Mouse (Mus musculus) forebrain, embryonic 15.5 days (tissue): Measurements from ENCODE around the gene Cplx1. TPM values are rescaled to one million over a fixed set of nuclear protein-coding genes. Genes with fewer than 3 reads are reported as not detected.

Experiments used
- ATAC-seq: fragments of 200-750 bp; cut with Nextera tagmentation; replicated peaks from 2 replicates; pipeline ENCODE4 v1.8.0; 2017; ENCODE audit warnings: mild to moderate bottlenecking, moderate TSS enrichment, moderate library complexity
- H3K27ac ChIP-seq: fragments of 300-500 bp; sonication (generic); replicated peaks from 2 replicates; pipeline ENCODE4 v1.5.1; 2015; ENCODE audit warnings: mild to moderate bottlenecking, inconsistent platforms
- H3K27me3 ChIP-seq: fragments of 300-500 bp; sonication (generic); 2 replicates; pipeline ENCODE4 v1.6.1; 2015; ENCODE audit warnings: inconsistent platforms
- H3K36me3 ChIP-seq: fragments of 300-500 bp; sonication (generic); 2 replicates; pipeline ENCODE4 v1.6.1; 2015; ENCODE audit warnings: mild to moderate bottlenecking, inconsistent platforms
- H3K4me1 ChIP-seq: fragments of 300-500 bp; sonication (generic); 2 replicates; pipeline ENCODE4 v1.6.1; 2015; ENCODE audit warnings: inconsistent platforms
- H3K4me2 ChIP-seq: fragments of 300-500 bp; sonication (generic); replicated peaks from 2 replicates; pipeline ENCODE4 v1.6.1; 2015; ENCODE audit warnings: mild to moderate bottlenecking, inconsistent platforms
- H3K4me3 ChIP-seq: fragments of 300-500 bp; sonication (generic); 2 replicates; pipeline ENCODE4 v1.5.1; 2015; ENCODE audit warnings: mild to moderate bottlenecking, inconsistent platforms
- H3K9ac ChIP-seq: fragments of 300-500 bp; sonication (generic); replicated peaks from 2 replicates; pipeline ENCODE4 v1.6.1; 2015; ENCODE audit warnings: mild to moderate bottlenecking, inconsistent platforms
- H3K9me3 ChIP-seq: fragments of 300-500 bp; sonication (generic); 2 replicates; pipeline ENCODE4 v1.6.1; 2016; ENCODE audit warnings: inconsistent platforms
- WGBS: fragments of 180-500 bp; shearing (Covaris S2); methylation state at CpG from one replicate; pipeline ENCODE4 v1.1.7; 2015; ENCODE audit warnings: mixed read lengths; 5-methylcytosine and 5-hydroxymethylcytosine counted together
- polyA plus RNA-seq: library from polyadenylated mRNA; unstranded; fragments of >200 nt; fragmentation: Nextera tagmentation; extraction: Ambion mirVana; gene quantifications from 2 replicates; pipeline ENCODE4 v1.2.1, GENCODE M21; 2015

Gene Cplx1
- 82.8 and 88.1 TPM in 2 replicates for polyA plus RNA-seq

DNA sequence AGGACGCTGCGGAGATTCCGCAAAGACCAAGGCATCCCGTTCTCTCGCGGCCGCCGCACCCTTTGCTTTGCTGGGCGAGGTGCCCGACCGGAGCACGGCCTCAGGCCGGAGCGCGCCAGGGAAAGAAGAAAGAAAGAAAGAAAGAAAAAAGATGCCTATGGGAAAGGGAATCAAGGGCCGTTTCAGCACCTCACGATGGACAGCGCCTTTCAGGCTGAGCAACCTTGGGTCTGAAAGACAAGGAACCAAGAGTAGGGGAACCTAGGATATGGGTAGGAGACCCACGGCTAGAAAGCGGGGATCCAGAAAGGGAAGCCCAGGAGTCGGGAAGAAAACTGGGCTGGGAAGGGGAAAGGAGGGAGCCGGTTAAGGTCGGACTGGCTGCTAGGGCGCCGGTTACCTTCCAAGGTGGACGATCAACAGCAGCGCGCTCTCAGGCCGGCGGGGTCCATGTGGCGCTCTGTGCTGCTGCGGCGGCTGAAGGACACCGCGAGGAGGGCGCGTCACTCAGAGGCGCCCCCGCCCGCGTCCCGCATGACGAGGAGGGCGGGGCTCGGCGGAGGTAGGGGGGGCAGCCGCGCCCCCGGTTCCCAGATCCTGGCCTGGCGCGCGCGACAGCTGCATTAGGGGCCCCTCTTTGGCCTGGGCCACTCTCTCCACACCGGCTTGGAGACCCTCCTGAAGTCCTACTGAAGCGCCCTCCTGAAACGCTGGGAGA, at the start of gene Cplx1:
Gene Cplx1 (minus strand): TSS at position 536 of the 718 bp plus-strand sequence.
- peak; percentile 88 for ATAC-seq
- Histone ChIP-seq H3K4me3 (peak within 1 kb of the TSS; percentile 57), H3K27me3 (peaks cover 9% of the 10 kb centered on the region), H3K27ac (peak within 1 kb of the TSS; percentile 35), H3K9me3 (no peaks in the 10 kb centered on the region), H3K36me3 (no peaks in the 10 kb centered on the region), H3K9ac (peak within 1 kb of the TSS; percentile 62), H3K4me2 (peak within 1 kb of the TSS; percentile 77), H3K4me1 (peaks cover 14% of the 10 kb centered on the region)
- WGBS, result under 1% methylated on average over 56 of the region's 56 CpGs

DNA sequence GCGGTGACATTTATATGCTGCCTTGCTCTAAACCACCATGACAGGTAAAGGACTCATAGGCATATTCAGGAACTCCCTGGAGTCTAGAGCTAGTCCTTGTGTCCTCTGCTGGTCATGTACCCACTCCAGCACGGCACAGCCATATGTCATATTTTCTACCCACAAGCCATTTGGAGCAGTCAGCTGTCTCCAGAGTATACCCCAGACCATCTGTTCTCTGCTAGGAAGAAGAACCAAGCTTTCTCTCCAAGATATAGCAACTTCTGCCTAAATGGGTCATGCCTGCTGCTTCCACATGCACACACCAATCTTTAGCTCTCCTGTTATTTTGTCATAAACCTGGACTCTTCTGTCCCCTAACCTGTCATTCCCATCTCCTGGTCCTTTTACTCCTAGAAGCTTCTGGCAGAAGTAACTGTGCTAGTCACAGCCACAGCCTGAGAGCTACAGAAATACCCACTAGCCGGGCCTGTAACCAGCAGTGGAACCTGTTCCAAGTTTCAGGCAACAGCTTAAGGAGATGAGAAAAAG, 31.6 kb upstream of the Cplx1 start:
- Histone ChIP-seq H3K36me3 (peaks cover 86% of the 10 kb centered on the region), H3K9ac (no peak overlapping the region), H3K4me3 (no peak overlapping the region), H3K4me2 (no peak overlapping the region), H3K27ac (no peak overlapping the region), H3K9me3 (no peaks in the 10 kb centered on the region), H3K27me3 (no peaks in the 10 kb centered on the region), H3K4me1 (no peaks in the 10 kb centered on the region)
- 79% methylated on average over 3 of the region's 3 CpGs for WGBS
- ATAC-seq, result no peak

DNA sequence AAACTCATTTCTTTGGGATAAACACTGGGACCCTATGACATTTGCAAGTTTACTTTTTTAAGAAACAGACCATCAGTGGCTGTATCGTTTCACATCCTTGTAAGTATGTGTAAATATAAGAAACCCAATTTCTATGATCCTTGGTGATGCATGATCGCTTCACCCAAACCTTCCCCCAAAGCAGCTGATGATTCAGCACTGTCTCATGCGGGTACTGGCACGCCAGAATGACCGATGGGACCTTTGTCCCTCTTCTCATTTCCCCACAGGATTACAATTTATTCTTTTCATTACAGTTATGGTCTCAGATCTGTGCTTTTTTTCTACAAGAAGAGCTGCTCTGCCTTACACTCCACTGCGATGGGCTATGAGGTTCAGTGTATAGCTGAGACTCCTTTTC, 23.2 kb upstream of the Cplx1 start:
- no peak overlapping the region for H3K4me2 ChIP-seq
- no peak for ATAC-seq

DNA sequence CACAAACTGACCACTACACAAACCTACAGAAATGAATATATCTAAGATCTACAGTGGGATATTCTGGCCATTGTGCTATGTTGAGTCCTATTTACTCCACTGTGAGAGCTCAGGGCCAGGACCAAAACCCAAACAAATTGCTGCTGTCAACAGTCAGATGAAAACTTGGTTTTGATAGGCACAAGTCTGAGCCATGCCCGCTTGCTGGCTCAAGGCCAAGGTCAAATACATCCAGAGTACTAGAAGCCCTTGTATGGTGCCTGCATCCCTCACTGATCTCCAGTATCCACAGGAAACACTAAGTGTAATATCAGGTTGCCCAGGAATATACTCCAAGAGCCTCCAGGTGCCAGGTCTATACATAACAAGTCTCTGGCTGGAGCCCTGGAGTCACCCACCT, 21.2 kb upstream of the Cplx1 start:
- Histone ChIP-seq H3K27me3 (no peaks in the 10 kb centered on the region), H3K4me3 (no peak overlapping the region), H3K27ac (no peak overlapping the region), H3K4me1 (no peaks in the 10 kb centered on the region), H3K36me3 (peaks cover 82% of the 10 kb centered on the region), H3K9ac (no peak overlapping the region), H3K9me3 (no peaks in the 10 kb centered on the region), H3K4me2 (no peak overlapping the region)
- 93% methylated on average over 1 of the region's 1 CpGs for WGBS
- no peak for ATAC-seq

More for the DNA sequence above, 23.2 kb upstream of the Cplx1 start:
- Histone ChIP-seq H3K9me3 (no peaks in the 10 kb centered on the region), H3K36me3 (peaks cover 94% of the 10 kb centered on the region), H3K4me3 (no peak overlapping the region), H3K27ac (no peak overlapping the region), H3K9ac (no peak overlapping the region), H3K4me1 (no peaks in the 10 kb centered on the region), H3K27me3 (no peaks in the 10 kb centered on the region)
- 97% methylated on average over 6 of the region's 6 CpGs for WGBS

DNA sequence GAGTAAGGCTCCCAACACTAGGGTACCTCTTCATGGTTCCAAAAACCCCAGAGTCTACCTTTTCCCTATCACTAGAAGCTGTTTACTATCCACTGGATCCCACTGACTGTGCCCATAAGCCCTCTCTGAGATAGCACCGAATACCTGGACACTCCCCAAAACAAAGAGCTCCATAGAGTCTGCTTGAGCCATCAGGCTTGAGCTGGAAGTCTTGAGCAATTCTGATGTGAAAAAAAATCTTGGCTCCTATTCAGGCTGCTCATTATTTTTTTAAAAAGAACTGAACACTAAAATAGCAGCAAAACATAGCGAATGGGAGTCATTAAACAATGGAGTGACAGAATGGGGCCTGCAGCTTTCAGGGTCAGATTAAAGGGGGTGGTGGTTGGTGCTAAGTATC, 17.3 kb upstream of the Cplx1 start:
- H3K36me3 ChIP-seq, result peaks cover 48% of the 10 kb centered on the region
- no peak overlapping the region for H3K4me3 ChIP-seq
- ATAC-seq, result no peak
- H3K4me1 ChIP-seq, result no peaks in the 10 kb centered on the region
- no peak overlapping the region for H3K27ac ChIP-seq
- no peak overlapping the region for H3K9ac ChIP-seq
- WGBS, result 93% methylated on average over 2 of the region's 2 CpGs
- no peaks in the 10 kb centered on the region for H3K27me3 ChIP-seq
- no peak overlapping the region for H3K4me2 ChIP-seq
- no peaks in the 10 kb centered on the region for H3K9me3 ChIP-seq

DNA sequence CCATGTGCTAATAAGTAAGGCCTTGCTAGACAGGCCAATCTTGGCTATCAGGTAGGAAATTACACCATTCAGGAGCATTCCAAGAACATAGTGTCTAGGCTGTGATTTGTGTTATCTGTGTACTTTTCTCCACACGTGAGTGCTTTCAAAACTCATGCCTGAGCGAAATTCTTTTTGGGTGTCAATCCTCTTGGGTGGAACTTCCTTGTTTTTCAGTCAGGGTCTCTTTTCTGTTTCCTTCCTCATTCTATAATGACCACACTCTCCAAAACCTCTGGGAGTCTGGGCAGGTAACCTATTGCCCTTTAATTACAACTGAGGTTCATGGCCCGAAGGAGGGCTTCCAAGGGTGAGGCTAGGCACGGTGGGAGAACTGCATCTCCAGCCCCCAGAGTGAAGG, 16.7 kb upstream of the Cplx1 start:
- 95% methylated on average over 4 of the region's 4 CpGs for WGBS

DNA sequence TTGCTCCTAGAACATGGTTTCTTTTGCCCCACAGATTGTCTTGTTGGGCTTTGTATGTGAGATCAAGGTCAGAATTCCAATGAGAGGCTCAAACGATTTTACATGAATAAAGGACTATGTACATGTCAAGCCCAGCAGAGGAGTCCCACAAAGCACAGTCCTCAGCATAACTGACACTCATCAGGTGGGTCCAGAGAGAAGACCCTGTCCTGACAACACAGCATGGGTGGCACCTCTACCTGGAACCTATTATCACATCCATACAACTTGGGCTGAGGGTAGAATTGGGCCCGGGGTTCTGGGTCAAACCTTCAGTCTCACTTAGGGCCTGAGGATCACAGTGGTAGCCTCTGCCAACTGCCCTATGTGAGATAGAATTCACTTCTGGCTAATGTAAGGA, 15.6 kb upstream of the Cplx1 start:
- H3K4me2 ChIP-seq, result no peak overlapping the region
- H3K9ac ChIP-seq, result no peak overlapping the region
- no peak for ATAC-seq
- WGBS, result 82% methylated on average over 2 of the region's 2 CpGs
- H3K27ac ChIP-seq, result no peak overlapping the region
- H3K27me3 ChIP-seq, result no peaks in the 10 kb centered on the region
- H3K36me3 ChIP-seq, result peaks cover 31% of the 10 kb centered on the region
- H3K4me1 ChIP-seq, result no peaks in the 10 kb centered on the region
- no peaks in the 10 kb centered on the region for H3K9me3 ChIP-seq
- no peak overlapping the region for H3K4me3 ChIP-seq

More for the DNA sequence above, 16.7 kb upstream of the Cplx1 start:
- Histone ChIP-seq H3K27ac (no peak overlapping the region), H3K4me2 (no peak overlapping the region), H3K27me3 (no peaks in the 10 kb centered on the region), H3K9ac (no peak overlapping the region), H3K4me1 (no peaks in the 10 kb centered on the region), H3K36me3 (peaks cover 42% of the 10 kb centered on the region), H3K9me3 (no peaks in the 10 kb centered on the region), H3K4me3 (no peak overlapping the region)
- no peak for ATAC-seq

DNA sequence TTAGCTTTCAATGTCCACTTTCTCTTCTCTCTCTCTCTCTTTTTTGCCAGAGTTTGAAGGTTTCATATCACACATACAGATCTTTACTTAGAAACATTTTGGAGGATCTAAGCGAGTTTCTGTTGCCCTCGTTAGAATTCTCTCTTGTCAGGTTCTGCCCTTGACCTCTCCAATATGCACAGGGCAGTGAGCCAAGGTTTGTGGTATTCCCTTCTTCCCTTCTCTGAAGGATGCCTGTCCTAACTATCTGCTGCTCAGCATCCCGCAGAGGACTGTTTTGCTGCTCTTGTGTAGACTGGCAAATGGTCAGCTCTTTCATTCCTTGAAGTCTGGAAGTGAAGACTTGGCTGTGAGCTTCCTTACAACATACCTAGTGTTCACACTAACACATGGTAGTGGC, 14.5 kb upstream of the Cplx1 start:
- Histone ChIP-seq H3K36me3 (peaks cover 21% of the 10 kb centered on the region), H3K27me3 (no peaks in the 10 kb centered on the region), H3K4me2 (no peak overlapping the region), H3K9me3 (no peaks in the 10 kb centered on the region), H3K27ac (no peak overlapping the region), H3K9ac (no peak overlapping the region), H3K4me3 (no peak overlapping the region), H3K4me1 (no peaks in the 10 kb centered on the region)
- 85% methylated on average over 3 of the region's 3 CpGs for WGBS
- no peak for ATAC-seq

DNA sequence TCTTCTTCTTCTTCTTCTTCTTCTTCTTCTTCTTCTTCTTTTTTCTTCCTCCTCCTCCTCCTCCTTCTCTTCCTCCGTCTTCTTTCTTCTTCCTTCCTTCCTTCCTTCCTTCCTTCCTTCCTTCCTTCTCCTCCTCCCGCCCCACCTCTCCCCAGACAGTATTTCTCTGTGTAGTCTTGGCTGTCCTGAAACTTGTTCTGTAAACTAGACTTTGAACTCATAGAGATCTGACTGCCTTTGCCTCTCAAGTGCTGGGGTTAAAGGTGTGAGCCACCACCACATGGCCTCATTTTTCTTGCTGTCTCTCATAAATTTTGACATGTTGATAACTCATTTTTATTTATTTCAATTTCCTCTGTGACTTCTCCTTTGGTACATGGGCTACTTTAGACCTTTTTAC, 12.7 kb upstream of the Cplx1 start:
- WGBS, result 83% methylated on average over 2 of the region's 2 CpGs
- no peak for ATAC-seq
- Histone ChIP-seq H3K9ac (no peak overlapping the region), H3K9me3 (no peaks in the 10 kb centered on the region), H3K4me1 (no peaks in the 10 kb centered on the region), H3K36me3 (peaks cover 2% of the 10 kb centered on the region; the same call in 1 of the 2 replicates), H3K27ac (no peak overlapping the region), H3K27me3 (no peaks in the 10 kb centered on the region), H3K4me3 (no peak overlapping the region), H3K4me2 (no peak overlapping the region)

DNA sequence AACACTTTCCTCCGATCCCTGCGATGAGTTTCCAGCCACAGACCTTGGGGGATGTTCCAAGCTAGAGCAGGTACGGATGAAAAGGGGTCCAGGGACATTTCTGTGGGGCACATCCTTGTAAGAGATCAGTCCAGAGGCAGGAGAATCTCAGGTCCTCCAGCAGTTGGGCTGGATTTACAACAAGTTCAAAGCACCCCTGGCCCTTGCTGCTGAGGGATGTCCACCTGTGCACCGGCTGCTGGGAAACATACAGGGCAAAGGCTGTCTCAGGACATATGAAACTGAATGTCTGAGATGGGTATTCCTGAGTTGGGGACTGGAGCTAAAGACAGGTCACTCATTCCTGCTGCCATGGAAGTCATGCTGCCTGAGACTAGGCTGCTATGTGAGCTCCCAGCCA, 7.2 kb upstream of the Cplx1 start:
- Histone ChIP-seq H3K9ac (no peak overlapping the region), H3K4me1 (no peaks in the 10 kb centered on the region), H3K4me3 (no peak overlapping the region), H3K27ac (no peak overlapping the region), H3K27me3 (no peaks in the 10 kb centered on the region), H3K9me3 (no peaks in the 10 kb centered on the region), H3K36me3 (no peaks in the 10 kb centered on the region), H3K4me2 (no peak overlapping the region)
- 87% methylated on average over 4 of the region's 4 CpGs for WGBS
- ATAC-seq, result no peak

DNA sequence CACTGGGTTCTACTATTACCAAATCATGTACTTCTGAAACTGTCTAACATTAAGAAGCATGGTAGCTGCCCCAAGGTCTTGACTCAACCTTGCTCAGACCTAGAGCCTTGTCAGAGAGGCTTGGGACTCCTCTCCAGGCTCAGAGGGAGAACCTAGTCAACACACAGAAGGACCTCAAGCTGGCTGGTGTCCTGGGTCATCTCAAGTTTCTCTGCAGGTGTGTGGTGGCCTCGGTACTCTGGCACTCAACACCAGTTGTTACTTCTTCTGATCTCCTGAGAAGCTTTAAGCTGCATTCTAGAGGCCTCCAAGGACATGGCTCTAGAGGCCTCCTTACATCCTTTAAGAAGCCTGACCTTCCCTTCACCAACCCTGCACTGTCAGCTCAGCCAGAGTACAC, 4.2 kb upstream of the Cplx1 start:
- Histone ChIP-seq H3K36me3 (no peaks in the 10 kb centered on the region), H3K4me2 (no peak overlapping the region), H3K4me1 (peaks cover 8% of the 10 kb centered on the region), H3K9ac (no peak overlapping the region), H3K27me3 (0 out of 2 replicates have a peak, but pooled peaks cover 3% of the 10 kb centered on the region), H3K4me3 (no peak overlapping the region), H3K27ac (no peak overlapping the region), H3K9me3 (no peaks in the 10 kb centered on the region)
- 84% methylated on average over 1 of the region's 1 CpGs for WGBS
- no peak for ATAC-seq

DNA sequence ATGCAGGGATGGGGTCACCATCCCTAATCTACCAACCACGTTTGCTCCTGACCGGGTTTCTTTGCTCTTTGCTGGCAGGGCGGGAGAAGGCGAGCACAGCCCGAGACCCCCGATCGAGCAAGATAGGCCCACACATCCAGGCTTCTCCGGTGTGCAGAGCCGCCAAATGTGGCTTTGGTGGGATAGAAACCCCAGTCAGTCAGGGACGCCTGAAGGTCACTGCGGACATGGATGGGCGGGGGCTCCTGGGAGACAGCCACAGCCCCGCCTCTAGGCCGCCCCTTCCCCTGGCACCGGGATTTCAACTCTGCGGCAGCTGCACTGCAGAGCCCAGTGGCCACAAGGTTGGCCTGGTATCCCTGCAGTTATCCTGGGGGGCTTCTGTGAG, 377 bp upstream of the Cplx1 start:
- Histone ChIP-seq H3K4me1 (peaks cover 14% of the 10 kb centered on the region), H3K27ac (peak overlapping the region; percentile 35), H3K9me3 (no peaks in the 10 kb centered on the region), H3K9ac (peak overlapping the region; percentile 62), H3K4me2 (peak overlapping the region; percentile 77), H3K36me3 (no peaks in the 10 kb centered on the region), H3K27me3 (peaks cover 9% of the 10 kb centered on the region), H3K4me3 (peak overlapping the region; percentile 57)
- WGBS, result 1% methylated on average over 16 of the region's 16 CpGs
- peak; percentile 61 for ATAC-seq

DNA sequence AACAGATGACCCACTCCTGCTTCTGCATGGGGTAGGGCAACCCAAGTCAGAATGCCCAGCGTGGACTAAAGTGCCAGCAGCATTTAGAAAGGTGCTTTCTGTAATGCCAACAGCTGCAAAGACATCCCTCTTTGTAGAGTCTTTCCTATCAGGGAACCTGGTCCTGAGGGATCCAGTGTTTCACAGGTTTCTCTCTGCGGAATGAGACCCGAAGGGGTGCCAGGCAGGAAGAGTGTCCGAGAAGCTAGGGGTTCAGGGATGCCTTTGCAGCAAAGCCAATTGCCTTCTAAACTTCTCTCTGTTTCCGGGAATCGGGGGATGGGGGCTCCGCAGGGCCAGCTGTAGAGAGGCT, 711 bp downstream of the Cplx1 start:
- Histone ChIP-seq H3K27me3 (peaks cover 9% of the 10 kb centered on the region), H3K36me3 (no peaks in the 10 kb centered on the region), H3K9ac (peak overlapping the region; percentile 62), H3K27ac (no peak overlapping the region), H3K4me3 (peak overlapping the region; percentile 57), H3K4me2 (peak overlapping the region; percentile 77), H3K9me3 (no peaks in the 10 kb centered on the region), H3K4me1 (peaks cover 14% of the 10 kb centered on the region)
- 11% methylated on average over 7 of the region's 7 CpGs for WGBS
- no peak for ATAC-seq
